Mouse (Mus musculus): ENCODE measurements around the gene Cep97.
"Not testable (repeated sequence)": the region's sequence is repeated elsewhere in the genome, so short reads cannot be mapped to it uniquely, and the experiment has no call there.

Gene Cep97

DNA sequence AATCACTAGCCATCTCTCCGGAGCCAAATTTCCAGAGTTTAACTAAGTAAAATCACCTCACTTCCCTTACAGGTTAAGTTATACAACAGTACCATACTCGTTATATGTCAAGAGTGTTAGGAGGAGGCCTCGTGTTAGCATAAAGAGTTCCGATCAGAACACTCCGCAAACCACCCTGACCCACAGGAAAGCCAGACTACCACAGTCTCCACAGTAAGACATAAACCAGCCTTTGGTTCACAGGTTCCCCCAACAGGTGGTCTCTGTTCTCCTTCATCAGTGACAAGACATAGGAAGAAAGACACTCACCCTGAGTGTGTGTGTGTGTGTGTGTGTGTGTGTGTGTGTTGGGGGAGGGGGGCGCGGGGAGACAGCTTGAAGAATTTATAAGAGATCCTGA, 43.3 kb downstream of the Cep97 start:
- DNase-seq (ENCODE audit: low read depth, low spot score): no peak

DNA sequence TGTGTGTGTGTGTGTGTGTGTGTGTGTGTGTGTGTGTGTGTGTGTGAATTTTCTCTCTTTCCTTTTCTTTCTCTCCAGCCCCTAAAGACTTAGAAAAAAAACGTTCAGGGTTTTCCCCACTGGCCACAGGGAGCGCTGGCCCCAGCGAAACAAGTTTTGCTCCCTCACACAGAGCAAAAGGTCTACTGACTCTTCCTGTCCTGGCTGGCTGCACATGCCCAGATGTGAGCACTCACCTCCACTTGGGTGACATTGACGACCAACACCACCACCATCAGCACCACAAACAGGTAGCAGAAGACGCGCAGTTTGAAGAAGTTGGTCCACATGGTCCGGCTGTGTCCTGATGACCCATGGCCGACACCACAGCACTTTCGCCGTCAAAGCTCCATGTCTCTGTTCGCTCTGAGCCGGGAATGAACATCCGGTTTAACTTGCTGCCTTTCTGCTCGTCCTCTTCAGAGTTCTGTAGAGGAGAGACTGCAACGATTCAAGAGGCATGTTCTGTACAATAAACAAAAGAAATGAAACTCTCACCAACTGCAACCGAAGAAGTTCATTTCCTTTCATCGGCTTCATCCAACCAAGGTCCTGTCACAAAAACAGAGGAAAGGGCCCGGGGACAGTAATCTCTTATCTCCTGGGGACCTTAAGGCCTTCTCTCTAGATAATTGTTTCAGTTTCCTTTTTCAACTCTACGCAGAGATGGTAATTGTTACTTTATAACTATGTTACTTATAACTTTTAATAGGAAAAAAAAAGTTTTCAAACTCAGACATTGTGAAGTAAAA, 44.1 kb downstream of the Cep97 start:
- DNase-seq (ENCODE audit: low read depth, low spot score): no peak

DNA sequence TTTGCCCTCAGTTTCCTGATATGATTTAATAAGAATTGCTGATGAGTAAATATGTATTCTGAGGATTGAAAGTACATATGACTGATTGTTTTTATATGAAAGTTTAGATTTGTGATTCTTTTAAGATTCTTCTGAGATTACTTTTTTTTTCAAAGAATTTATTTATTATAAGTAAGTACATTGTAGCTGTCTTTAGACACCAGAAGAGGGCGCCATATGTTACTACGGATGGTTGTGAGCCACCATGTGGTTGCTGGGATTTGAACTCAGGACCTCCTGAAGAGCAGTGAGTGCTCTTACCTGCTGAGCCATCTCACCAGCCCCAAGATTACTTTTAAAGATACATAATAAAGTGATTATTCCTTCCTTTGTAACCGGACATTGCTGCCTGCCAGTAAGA, 45.2 kb downstream of the Cep97 start:
- DNase-seq (ENCODE audit: low read depth, low spot score): peak; percentile 30

DNA sequence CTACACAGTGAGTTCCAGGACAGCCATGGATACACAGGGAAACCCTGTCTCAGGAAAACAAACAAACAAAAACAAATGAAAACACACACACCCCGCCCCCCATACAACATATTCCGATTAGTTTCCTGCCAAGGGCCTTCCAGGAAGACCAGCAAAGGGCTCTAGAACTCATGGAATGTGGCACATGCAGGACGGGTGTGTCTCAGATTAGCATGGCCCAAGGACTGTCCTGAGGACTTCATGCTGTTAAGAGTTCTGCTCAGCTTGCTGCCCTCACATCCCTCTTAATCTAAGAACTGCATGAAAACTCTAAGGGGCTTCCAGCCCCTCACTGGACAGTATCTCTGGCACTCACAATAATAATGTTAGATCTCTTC, 46.1 kb downstream of the Cep97 start:
- peak; percentile 26 for DNase-seq (ENCODE audit: low read depth, low spot score)

DNA sequence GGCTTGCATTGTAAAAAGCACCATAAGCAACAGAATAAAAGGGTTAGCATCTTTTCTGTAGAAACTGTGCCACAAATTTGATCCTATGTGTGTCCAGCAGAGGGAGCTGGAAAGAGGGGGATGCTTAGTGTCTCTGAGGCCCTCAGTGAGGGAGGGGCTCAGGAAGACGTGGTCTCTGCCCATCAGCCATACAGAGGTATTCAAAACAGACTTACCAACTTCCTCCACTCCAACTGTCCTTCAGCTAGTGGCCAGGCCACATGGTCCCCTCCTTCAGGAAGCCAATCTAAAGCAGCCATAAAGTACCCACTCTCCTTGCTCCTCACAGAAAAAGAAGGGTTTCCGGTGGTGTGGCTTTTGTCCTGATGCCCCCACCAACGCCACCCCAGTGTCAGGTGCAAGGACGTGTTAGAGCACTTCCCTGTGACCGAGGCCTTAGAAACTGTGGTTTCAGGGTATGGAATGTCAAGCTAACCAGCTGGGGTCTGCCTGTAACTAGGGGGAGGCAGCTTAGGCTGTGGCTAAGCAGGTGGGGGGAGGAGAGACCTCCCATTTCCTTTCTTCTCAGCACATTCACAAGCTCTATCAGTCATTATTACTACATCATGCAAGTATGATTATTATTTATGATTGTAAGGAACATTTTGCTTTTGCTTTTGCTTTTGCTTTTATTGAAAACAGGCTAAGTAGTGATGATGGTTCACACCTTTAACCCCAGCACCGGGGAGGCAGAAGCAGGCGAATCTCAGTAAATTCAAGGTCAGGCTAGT, 46.7 kb downstream of the Cep97 start:
- peak; percentile 39 for DNase-seq (ENCODE audit: low read depth, low spot score)

DNA sequence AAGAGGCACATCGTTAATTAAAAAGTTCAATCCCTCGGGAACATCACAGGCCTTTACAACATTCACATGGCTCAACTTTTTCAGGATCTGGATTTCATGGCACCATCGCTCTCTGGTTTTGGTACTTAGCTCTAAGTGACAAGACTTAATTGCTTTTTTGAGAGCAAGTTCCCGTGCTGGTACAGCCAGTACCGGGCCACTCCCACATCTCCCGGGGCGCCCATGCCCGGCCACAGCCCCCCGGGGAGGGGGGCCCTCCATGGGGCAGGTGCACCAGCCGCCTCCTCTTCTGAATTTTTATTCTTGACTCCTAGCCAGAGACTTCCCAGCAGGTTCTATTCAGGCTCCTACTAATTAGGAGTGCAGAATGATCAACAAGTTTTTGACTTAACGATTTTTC, 50.4 kb downstream of the Cep97 start:
- no peak for DNase-seq (ENCODE audit: low read depth, low spot score)

DNA sequence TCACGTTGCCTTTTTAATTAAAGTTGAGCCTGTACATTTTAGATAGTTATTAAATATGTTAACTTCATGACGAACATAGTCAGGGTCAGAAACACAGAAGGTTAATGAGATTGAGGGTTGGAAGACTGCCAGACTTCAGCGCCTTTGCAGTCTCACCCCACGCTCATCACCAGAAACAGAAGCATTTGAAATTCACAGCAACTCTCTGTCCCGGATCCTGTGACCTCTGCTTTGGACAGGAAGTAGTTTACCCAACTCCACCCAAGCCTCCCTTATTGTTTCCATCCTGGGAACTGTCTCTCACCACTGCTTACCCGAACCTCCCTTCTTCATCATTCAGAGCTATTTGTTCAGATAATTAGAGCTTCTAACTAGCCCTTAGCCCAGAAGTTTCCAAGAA, 58.6 kb downstream of the Cep97 start:
- no peak for DNase-seq (ENCODE audit: low read depth, low spot score)

DNA sequence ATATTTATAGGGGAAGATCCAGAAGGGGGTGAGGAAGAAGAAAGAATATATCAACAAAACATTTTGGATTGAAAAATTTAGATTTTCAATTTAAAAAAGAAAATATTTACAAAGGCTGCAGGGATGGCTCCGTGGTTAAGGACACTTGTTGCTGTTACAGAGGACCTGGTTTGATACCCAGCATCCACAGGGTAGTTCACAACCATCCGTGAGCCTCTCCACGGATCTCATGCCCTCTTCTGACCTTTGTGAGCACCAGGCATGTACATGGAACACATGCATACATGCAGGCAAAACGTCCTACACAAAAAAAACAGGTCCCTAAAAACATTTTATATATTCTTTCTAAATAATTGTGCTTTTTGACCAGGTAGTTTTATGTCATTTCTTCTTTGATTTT, 70.8 kb downstream of the Cep97 start:
- no peak for DNase-seq (ENCODE audit: low read depth, low spot score)

DNA sequence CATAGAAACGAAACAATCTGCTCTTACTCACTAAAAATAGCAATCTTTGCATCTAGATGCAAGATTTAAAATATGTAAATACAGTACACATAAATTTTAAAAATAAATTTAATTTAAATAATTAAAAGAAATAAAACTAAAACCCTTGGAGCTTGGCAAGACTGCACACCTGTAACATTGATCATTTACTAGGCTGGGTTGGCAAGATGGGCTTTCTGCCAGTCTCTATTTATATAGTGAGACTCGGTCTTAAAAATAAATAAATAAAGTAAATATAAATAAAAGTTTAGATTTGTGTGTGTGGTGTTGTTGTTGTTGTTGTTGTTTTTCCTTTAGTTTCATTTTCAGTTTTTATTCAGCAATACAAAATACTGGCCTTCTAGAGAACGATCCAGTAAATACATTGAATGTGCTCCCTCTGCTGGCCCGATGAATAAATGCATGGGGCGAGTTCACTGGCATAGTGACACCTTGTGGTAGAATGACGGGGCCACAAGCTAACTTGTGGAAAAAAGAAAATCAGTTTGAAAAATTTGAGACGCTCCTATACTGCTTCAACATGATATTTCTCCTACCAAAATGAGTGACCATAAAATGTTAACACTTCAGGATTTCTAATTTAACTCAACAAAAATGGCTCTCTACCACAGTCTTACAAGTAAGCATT, 71.4 kb downstream of the Cep97 start:
- peak; percentile 92 for DNase-seq (ENCODE audit: low read depth, low spot score)

DNA sequence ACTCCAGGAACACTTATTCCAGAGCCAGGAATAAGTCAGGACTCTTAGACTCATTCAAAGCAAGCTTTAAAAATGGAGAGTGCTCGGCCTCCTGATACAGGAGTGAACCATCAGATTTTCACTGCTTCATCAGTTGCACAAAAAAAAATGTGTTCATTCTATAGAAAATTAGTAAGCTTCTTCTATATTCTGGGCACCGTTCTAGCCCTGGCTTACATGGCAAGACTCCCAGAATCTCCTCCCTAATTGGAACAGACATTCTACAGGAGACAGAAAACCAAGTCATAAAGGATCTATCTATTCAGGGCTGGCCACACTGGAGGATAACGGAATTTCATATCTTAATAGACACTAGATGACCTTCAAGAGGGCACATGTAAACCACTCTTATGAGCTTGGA, 73.6 kb downstream of the Cep97 start:
- DNase-seq (ENCODE audit: low read depth, low spot score): no peak

DNA sequence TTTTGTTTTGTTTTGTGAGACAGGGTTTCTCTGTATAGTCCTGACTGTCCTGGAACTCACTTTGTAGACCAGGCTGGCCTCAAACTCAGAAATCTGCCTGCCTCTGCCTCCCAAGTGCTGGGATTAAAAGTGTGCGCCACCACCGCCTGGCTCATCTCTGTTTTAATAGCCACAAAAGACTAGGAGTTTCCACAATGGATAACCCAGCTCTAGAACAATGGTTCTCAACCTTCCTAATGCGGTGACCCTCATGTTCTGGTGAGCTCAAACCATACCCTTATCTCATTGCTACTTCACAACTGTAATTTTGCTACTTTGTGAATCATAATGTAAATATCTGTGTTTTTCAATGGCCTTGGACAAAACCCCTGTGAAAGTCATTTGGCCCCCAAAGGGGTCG, 75.2 kb downstream of the Cep97 start:
- not testable (repeated sequence) for DNase-seq (ENCODE audit: low read depth, low spot score)

DNA sequence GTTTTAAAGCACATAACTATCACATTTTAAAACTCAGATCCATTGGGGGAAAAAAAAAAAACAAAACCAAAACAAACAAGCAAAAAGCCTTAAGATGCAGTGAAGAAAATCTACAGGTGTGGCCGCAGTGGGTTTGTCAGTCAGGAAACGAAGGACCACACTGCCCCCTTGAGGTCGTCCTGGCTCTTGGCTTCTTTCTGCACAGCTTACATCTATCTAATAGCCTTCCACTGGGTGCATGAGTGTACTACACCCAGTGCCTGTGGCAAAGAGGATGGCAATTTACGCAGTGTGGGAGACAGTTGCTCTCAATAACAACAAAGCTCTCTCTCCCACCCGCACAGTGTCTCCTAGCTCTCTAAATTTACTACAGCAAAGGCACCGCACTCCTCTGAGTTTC, 76.2 kb downstream of the Cep97 start:
- peak; percentile 92 for DNase-seq (ENCODE audit: low read depth, low spot score)

DNA sequence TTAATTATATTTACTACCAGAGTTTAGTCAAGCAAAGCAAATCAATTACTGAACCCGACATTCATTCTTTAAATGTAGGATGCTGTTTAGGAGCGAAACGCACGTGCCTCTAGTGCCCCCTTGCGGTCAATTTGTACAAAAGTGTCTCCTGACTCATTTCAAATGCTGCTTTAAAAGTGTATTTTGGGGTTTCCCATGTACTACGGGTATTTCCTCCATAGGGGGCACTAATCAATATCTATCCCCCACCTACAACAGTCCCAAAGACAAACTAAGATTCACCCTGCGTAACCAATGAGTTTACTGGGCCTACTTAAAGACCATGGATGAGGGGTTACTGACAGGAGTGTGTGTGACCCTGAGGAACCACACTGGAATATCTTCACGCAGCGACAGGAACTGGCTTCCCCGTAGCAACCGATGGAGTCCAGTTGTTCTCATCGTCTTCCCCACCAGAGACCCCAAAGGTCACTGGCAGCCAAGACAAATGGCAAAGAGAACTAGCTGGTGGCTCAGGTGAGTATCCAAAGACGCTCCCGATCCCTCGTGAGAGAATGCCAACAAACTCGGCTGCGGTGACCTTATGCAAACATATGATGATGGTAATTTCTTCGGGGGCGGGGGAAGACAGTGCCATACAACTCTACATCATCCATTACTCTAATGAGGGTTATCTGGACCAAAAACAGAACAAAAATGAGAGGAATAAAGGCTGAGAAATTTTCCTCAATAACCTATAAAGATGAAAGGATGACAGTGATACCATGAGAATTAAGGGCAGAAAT, 81.5 kb downstream of the Cep97 start:
- peak; percentile 95 for DNase-seq (ENCODE audit: low read depth, low spot score)

DNA sequence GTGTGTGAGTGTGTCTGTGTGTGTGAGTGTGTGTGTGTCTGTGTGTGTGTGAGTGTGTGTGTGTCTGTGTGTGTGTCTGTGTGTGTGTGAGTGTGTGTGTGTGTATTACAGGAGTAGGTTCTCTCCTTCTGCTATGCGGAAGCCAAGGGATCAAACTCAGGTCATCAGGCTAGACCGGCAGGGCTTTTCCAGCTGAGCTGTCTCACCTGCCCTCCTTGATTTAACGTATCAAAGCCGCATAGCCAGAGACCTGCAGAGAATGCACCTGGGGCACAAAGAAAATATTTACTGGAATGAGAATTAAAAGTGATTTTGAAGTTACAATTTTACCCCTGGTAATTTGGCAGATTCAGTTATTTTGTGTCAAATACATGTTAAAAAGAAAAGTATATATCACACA, 82.1 kb downstream of the Cep97 start:
- no peak for DNase-seq (ENCODE audit: low read depth, low spot score)

DNA sequence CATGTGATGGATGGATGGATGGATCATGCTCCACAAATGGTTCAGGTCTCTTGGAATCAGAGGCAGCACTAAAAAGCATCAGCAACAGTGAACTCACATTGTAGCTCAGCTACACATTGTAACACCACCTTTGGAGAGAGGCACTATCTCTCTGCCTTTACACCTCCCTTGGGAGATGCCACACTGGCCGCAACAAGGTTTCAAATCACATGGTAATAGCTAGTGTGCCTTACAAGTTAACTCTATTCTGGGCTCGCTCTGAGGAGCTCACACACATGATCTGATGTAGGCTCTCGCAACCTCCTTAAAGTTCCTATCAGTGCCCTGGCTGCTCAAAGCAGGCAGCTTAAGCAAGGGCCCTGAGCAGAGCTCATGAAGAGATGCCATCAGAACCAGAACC, 84.2 kb downstream of the Cep97 start:
- no peak for DNase-seq (ENCODE audit: low read depth, low spot score)
